Mouse (Mus musculus) embryonic facial prominence, embryonic 13.5 days (tissue): ENCODE measurements around the gene Snw1. TPM values are rescaled to one million over a fixed set of nuclear protein-coding genes. Genes with fewer than 3 reads are reported as not detected.
"Not testable (repeated sequence)": the region's sequence is repeated elsewhere in the genome, so short reads cannot be mapped to it uniquely, and the experiment has no call there.

ENCODE experiments used
- ATAC-seq: fragments of 200-750 bp; cut with Nextera tagmentation; 2 replicates; pipeline ENCODE4 v1.8.0; 2017; ENCODE audit warnings: low read depth; ENCODE audit not compliant: insufficient number of reproducible peaks, insufficient read depth, low FRiP score, low TSS enrichment
- H3K27ac ChIP-seq: fragments of 300-500 bp; sonication (generic); 2 replicates; pipeline ENCODE4 v1.5.1; 2015; ENCODE audit warnings: moderate library complexity, mild to moderate bottlenecking, inconsistent platforms
- H3K27me3 ChIP-seq: fragments of 300-500 bp; sonication (generic); 2 replicates; pipeline ENCODE4 v1.6.1; 2015; ENCODE audit warnings: mild to moderate bottlenecking, inconsistent platforms
- H3K36me3 ChIP-seq: fragments of 300-500 bp; sonication (generic); 2 replicates; pipeline ENCODE4 v1.6.1; 2015; ENCODE audit warnings: mild to moderate bottlenecking, inconsistent platforms
- H3K4me1 ChIP-seq: fragments of 300-500 bp; sonication (generic); 2 replicates; pipeline ENCODE4 v1.6.1; 2015; ENCODE audit warnings: inconsistent platforms
- H3K4me2 ChIP-seq: fragments of 300-500 bp; sonication (generic); 2 replicates; pipeline ENCODE4 v1.6.1; 2015; ENCODE audit warnings: moderate library complexity, mild to moderate bottlenecking, inconsistent platforms
- H3K4me3 ChIP-seq: fragments of 300-500 bp; sonication (generic); 2 replicates; pipeline ENCODE4 v1.5.1; 2015; ENCODE audit warnings: mild to moderate bottlenecking, inconsistent platforms
- H3K9ac ChIP-seq: fragments of 300-500 bp; sonication (generic); 2 replicates; pipeline ENCODE4 v1.6.1; 2015; ENCODE audit warnings: mild to moderate bottlenecking, inconsistent platforms
- H3K9me3 ChIP-seq: fragments of 300-500 bp; sonication (generic); 2 replicates; pipeline ENCODE4 v1.6.1; 2016; ENCODE audit warnings: inconsistent platforms
- WGBS: fragments of 180-500 bp; shearing (Covaris S2); methylation state at CpG from one replicate; pipeline ENCODE4 v1.1.7; 2015; ENCODE audit warnings: mixed read lengths; 5-methylcytosine and 5-hydroxymethylcytosine counted together
- polyA plus RNA-seq: library from polyadenylated mRNA; unstranded; fragments of >200 nt; fragmentation: Nextera tagmentation; extraction: Ambion mirVana; gene quantifications from 2 replicates; pipeline ENCODE4 v1.2.1, GENCODE M21; 2015

The Snw1 gene
- 139 and 148 TPM in 2 replicates for polyA plus RNA-seq

GRCm38 (mm10) chr12:87471964-87472786 is at the start of gene Snw1:
Gene Snw1 (minus strand): TSS chr12:87472274.
- Histone ChIP-seq H3K4me1 (peaks cover 12% of the 10 kb centered on the region), H3K9me3 (no peaks in the 10 kb centered on the region), H3K27ac (peak within 1 kb of the TSS; percentile 94), H3K4me2 (peak within 1 kb of the TSS; percentile 58), H3K9ac (peak within 1 kb of the TSS; percentile 94), H3K27me3 (no peaks in the 10 kb centered on the region), H3K36me3 (peaks cover 12% of the 10 kb centered on the region), H3K4me3 (peak within 1 kb of the TSS; percentile 76)
- ATAC-seq: peak; percentile 93
- WGBS: 2% methylated on average over 45 of the region's 45 CpGs

- not testable (repeated sequence) for H3K4me1 ChIP-seq, H3K36me3 ChIP-seq, ATAC-seq, H3K27me3 ChIP-seq, H3K4me3 ChIP-seq, H3K27ac ChIP-seq, H3K9ac ChIP-seq, H3K4me2 ChIP-seq, H3K9me3 ChIP-seq
- 73% methylated on average over 3 of the region's 3 CpGs for WGBS
Measured at GRCm38 (mm10) chr12:87519616-87520015, 47.5 kb upstream of the Snw1 start.

DNA sequence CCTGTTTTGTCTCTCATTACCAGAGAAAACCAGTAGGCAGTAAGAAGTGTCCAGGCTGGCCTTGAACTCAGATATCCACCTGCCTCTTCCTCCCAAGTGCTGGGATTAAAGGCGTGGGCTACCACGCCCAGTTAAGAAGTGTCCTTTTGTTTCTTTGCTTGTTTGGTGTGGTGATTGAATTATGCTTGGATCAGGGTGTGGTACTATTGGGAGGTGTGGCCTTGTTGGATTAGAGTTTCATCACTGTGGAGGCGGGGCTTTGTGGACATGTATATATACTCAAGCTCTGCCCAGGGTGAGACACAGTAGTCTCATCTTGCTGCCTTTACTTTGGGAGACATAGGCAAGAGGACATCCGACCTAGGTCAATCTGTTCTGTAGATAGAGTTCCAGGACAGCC is 41.9 kb upstream of the Snw1 start, which contains the start of gene Gm8300:
Gm8300 (plus strand) TSS at position 301 of the 400 bp plus-strand sequence.
- not testable (repeated sequence) for H3K4me1 ChIP-seq, H3K9me3 ChIP-seq, H3K9ac ChIP-seq, ATAC-seq, H3K36me3 ChIP-seq, H3K27me3 ChIP-seq, H3K4me3 ChIP-seq, H3K27ac ChIP-seq, H3K4me2 ChIP-seq
- WGBS: 84% methylated on average over 4 of the region's 4 CpGs

GRCm38 (mm10) chr12:87494421-87494820 is 22.3 kb upstream of the Snw1 start, which contains the start of gene Gm5788:
Gene Gm5788 (plus strand): TSS chr12:87494721.
- H3K27ac ChIP-seq, ATAC-seq, H3K4me1 ChIP-seq, H3K9ac ChIP-seq, H3K4me3 ChIP-seq, H3K9me3 ChIP-seq, H3K4me2 ChIP-seq, H3K36me3 ChIP-seq, H3K27me3 ChIP-seq: not testable (repeated sequence)
- 91% methylated on average over 3 of the region's 3 CpGs for WGBS

DNA sequence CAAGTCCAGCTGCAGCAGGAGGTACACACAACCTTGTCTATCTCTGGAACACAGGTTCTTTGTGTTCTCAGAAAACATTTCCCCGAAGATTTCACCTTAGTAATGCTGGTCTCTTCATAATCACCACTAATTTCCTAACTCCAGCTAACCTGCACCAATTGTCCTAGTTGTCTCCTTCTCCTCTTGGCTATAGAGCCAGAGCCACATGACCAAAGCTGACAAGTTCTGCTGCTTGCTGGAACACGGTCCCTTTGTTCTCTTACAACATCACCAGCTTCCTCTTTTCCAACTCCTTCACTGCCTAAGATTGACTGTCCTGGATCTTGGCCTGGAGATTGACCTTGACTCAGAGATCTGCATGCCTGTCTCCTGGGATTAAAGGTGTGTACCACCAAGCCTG is 16.6 kb upstream of the Snw1 start:
- not testable (repeated sequence) for H3K27me3 ChIP-seq, H3K9me3 ChIP-seq, H3K36me3 ChIP-seq, H3K27ac ChIP-seq, H3K4me3 ChIP-seq, ATAC-seq, H3K9ac ChIP-seq, H3K4me2 ChIP-seq, H3K4me1 ChIP-seq
- WGBS: 50% methylated on average over 2 of the region's 2 CpGs

DNA sequence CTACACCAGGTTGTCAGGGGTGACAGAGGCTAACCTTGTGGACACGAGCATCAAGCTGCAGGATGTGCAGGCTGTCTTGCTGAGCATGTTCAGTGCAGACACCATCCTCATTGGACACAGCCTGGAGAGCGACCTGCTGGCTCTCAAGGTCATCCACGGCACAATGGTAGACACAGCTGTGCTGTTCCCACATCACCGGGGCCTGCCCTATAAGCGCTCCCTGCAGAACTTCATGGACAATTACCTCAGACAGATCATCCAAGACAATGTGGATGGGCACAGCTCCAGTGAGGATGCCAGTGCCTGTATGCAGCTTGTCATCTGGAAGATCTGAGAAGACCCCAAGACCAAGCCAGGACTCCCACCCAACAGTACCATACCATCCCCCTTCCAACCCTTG is 10.4 kb upstream of the Snw1 start:
- not testable (repeated sequence) for H3K9ac ChIP-seq, H3K27me3 ChIP-seq, H3K4me1 ChIP-seq, H3K36me3 ChIP-seq, H3K27ac ChIP-seq, H3K4me3 ChIP-seq, H3K4me2 ChIP-seq, H3K9me3 ChIP-seq
- ATAC-seq: 0 out of 2 replicates have a peak, but pooled peaks have one; percentile 23
- 84% methylated on average over 5 of the region's 5 CpGs for WGBS

DNA sequence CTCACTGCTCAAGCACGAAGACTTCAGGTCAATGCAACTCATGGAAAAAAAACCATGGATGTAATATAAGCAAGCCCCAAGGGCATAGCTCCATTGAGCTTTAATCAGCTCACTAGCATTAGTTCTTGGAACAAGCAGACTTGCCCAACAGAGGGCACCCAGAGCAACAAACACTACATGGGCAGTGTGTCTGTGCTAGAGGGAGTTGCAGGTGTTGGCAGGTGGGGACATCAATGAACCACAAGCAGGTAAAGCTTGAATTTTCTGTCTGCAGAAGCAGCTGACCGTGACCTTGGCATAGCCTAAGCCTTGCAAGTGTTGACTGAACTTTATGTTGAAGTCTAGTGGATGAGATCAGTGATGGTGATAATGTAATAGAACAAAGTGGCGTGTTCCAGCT is 2.7 kb upstream of the Snw1 start:
- ATAC-seq: no peak
- H3K9ac ChIP-seq: no peak overlapping the region
- H3K9me3 ChIP-seq: no peaks in the 10 kb centered on the region
- peaks cover 12% of the 10 kb centered on the region for H3K4me1 ChIP-seq
- H3K27ac ChIP-seq: no peak overlapping the region
- no peak overlapping the region for H3K4me2 ChIP-seq
- no peaks in the 10 kb centered on the region for H3K27me3 ChIP-seq
- H3K36me3 ChIP-seq: no peaks in the 10 kb centered on the region
- 81% methylated on average over 3 of the region's 3 CpGs for WGBS
- no peak overlapping the region for H3K4me3 ChIP-seq

- Histone ChIP-seq H3K9ac (peak overlapping the region; percentile 94), H3K4me1 (peaks cover 12% of the 10 kb centered on the region), H3K4me2 (peak overlapping the region; percentile 58), H3K27ac (peak overlapping the region; percentile 94), H3K4me3 (peak overlapping the region; percentile 76), H3K9me3 (no peaks in the 10 kb centered on the region), H3K27me3 (no peaks in the 10 kb centered on the region), H3K36me3 (peaks cover 19% of the 10 kb centered on the region)
- ATAC-seq: no peak
- WGBS: under 1% methylated on average over 19 of the region's 19 CpGs
Measured at GRCm38 (mm10) chr12:87471421-87471963, 582 bp downstream of the Snw1 start.

DNA sequence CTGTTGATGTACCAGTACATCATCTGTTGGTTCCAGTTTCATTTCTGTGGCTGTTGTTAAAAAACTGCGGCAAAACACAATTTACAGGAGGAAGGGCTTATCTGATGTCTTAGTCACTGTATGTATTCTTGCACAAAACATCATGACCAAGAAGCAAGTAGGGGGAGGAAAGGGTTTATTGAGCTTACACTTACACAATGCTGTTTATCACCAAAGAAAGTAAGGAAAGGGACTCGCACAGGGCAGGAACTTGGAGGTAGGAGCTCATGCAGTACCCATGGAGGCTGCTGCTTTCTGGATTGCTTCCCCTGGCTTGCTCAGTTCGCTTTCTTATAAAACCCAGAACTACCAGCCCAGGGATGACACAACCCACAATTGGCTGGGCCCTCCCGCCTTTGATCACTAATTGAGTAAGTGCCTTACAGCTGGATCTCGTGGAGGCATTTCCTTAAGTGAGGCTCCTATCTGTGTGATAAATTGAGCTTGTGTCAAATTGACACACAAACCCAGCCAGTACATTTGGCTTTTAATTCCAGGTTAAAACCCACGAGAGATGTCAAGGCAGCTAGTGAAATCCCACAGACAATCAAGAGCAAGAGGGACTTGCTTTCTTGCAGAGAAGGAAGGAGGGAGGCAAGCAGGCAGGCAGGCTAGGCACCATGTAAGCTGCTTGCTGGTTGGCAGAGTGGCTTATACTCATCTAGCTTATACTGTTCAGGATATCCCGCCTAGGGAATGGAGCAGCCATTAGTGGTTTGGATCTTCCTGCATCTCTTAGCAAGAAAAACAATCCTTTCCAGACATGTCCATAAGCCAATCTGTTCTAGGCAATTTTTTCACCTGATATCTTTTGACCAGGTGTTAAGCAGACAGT is 1.6 kb downstream of the Snw1 start:
- Histone ChIP-seq H3K4me3 (peak overlapping the region; percentile 76), H3K4me2 (peak overlapping the region; percentile 58), H3K27me3 (no peaks in the 10 kb centered on the region), H3K4me1 (peaks cover 12% of the 10 kb centered on the region), H3K9ac (peak overlapping the region; percentile 94), H3K36me3 (peaks cover 25% of the 10 kb centered on the region), H3K27ac (no peak overlapping the region), H3K9me3 (no peaks in the 10 kb centered on the region)
- 44% methylated on average over 7 of the region's 7 CpGs for WGBS
- no peak for ATAC-seq

GRCm38 (mm10) chr12:87464678-87465297 is 7.3 kb downstream of the Snw1 start:
- Histone ChIP-seq H3K36me3 (peaks cover 77% of the 10 kb centered on the region), H3K9ac (no peak overlapping the region), H3K4me2 (no peak overlapping the region), H3K4me1 (no peaks in the 10 kb centered on the region; the same call in 1 of the 2 replicates), H3K9me3 (no peaks in the 10 kb centered on the region), H3K27me3 (no peaks in the 10 kb centered on the region), H3K27ac (no peak overlapping the region), H3K4me3 (no peak overlapping the region)
- 88% methylated on average over 6 of the region's 6 CpGs for WGBS
- no peak for ATAC-seq

- Histone ChIP-seq H3K27ac (no peak overlapping the region), H3K9ac (no peak overlapping the region), H3K4me1 (peaks cover 5% of the 10 kb centered on the region), H3K4me3 (no peak overlapping the region), H3K27me3 (no peaks in the 10 kb centered on the region), H3K36me3 (peaks cover 75% of the 10 kb centered on the region), H3K4me2 (no peak overlapping the region), H3K9me3 (no peaks in the 10 kb centered on the region)
- WGBS: 91% methylated on average over 9 of the region's 9 CpGs
- no peak for ATAC-seq
Measured at GRCm38 (mm10) chr12:87449456-87449855, 22.6 kb downstream of the Snw1 start.
